Mouse (Mus musculus): ENCODE measurements at regions not wholly inside any gene's neighbourhood (a gene's known extent, or its start where the extent isn't known, plus 50 kb on each side); places are given as distances from the start of the nearest gene placed in this dataset.

GRCm38 (mm10) chr5:61943376-61943775 lies 134.8 kb downstream of the G6pd2 start:
- no peak for TF ChIP-seq CTCF (IDR thresholded peaks at IDR 0.05; ENCODE audit: low read depth)
- H3K9ac ChIP-seq (ENCODE audit: low read depth, low read length) = no peak overlapping the region
- ATAC-seq (replicated peaks; ENCODE audit: low FRiP score, low read depth) = no peak
- no peak overlapping the region for H3K27ac ChIP-seq
- no peak overlapping the region for H3K4me3 ChIP-seq (replicated peaks; ENCODE audit: low read depth, low read length)
- H3K9me3 ChIP-seq (replicated peaks; ENCODE audit: low read length) = no peaks in the 10 kb centered on the region
- 83% methylated on average over 1 of the region's 1 CpGs for WGBS
- no peaks in the 10 kb centered on the region for H3K4me1 ChIP-seq (replicated peaks; ENCODE audit: insufficient read depth, low read length)
- no peak for DNase-seq (ENCODE audit: low spot score)
- H3K36me3 ChIP-seq (ENCODE audit: insufficient read depth, low read length) = no peaks in the 10 kb centered on the region
- no peak overlapping the region for H3K4me2 ChIP-seq (ENCODE audit: low read length)
- no peaks in the 10 kb centered on the region for H3K27me3 ChIP-seq (ENCODE audit: insufficient read depth, low read length)

DNA sequence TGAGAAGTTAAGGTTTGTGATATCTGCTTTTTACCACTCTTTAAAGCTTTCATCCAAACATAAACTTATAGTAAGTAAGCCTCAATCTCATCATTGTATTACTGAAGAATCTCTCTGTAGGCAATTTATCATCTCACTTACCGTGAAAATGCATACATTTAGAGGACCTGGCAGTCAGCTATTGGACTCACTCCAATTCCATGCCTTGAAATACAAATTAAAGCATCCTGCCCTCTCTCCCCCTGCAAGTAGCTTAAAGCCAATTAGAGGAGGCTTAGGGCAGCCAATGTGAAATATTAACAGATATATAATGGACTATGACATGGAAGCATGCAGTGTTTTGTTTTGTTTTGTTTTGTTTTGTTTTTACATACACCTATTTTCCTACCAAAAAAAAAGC lies 176.6 kb downstream of the G6pd2 start:
- no peak for DNase-seq (ENCODE audit: low spot score)
- WGBS = 38% methylated on average over 1 of the region's 1 CpGs
- Histone ChIP-seq H3K9me3 (replicated peaks; ENCODE audit: low read length) (no peaks in the 10 kb centered on the region), H3K27me3 (ENCODE audit: insufficient read depth, low read length) (no peaks in the 10 kb centered on the region), H3K27ac (no peak overlapping the region), H3K4me3 (replicated peaks; ENCODE audit: low read depth, low read length) (no peak overlapping the region), H3K4me2 (ENCODE audit: low read length) (no peak overlapping the region), H3K9ac (ENCODE audit: low read depth, low read length) (no peak overlapping the region), H3K4me1 (replicated peaks; ENCODE audit: insufficient read depth, low read length) (no peaks in the 10 kb centered on the region), H3K36me3 (ENCODE audit: insufficient read depth, low read length) (no peaks in the 10 kb centered on the region)
- no peak for ATAC-seq (replicated peaks; ENCODE audit: low FRiP score, low read depth)
- no peak for TF ChIP-seq CTCF (IDR thresholded peaks at IDR 0.05; ENCODE audit: low read depth)

DNA sequence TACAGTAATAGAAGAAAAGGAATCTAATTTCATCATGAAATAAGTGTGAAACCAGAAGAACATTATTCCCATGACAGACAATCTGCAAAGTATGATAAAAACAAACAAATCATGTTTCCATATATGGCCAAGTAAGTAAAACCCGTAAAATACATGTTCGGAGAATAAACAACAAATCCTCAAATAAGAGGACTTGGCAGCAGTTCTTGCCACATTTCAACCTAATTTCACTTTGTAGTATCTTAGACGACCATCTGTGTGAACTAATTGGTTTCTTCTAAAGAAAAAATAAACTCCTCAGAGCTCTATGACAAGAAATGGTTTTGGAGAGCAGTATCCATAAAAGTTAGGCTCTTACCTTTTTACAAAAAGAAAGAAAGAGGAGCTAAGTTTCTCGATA lies 210.9 kb downstream of the G6pd2 start:
- no peak for ATAC-seq (replicated peaks; ENCODE audit: low FRiP score, low read depth)
- H3K4me1 ChIP-seq (replicated peaks; ENCODE audit: insufficient read depth, low read length) = no peaks in the 10 kb centered on the region
- no peaks in the 10 kb centered on the region for H3K27me3 ChIP-seq (ENCODE audit: insufficient read depth, low read length)
- H3K27ac ChIP-seq = no peak overlapping the region
- H3K9me3 ChIP-seq (replicated peaks; ENCODE audit: low read length) = no peaks in the 10 kb centered on the region
- H3K4me2 ChIP-seq (ENCODE audit: low read length) = no peak overlapping the region
- 53% methylated on average over 4 of the region's 4 CpGs for WGBS
- no peak overlapping the region for H3K4me3 ChIP-seq (replicated peaks; ENCODE audit: low read depth, low read length)
- TF ChIP-seq CTCF (IDR thresholded peaks at IDR 0.05; ENCODE audit: low read depth) = no peak
- no peak overlapping the region for H3K9ac ChIP-seq (ENCODE audit: low read depth, low read length)
- DNase-seq (ENCODE audit: low spot score) = peak; percentile 9
- H3K36me3 ChIP-seq (ENCODE audit: insufficient read depth, low read length) = no peaks in the 10 kb centered on the region

- peak; percentile 68 for DNase-seq (ENCODE audit: low spot score)
- TF ChIP-seq CTCF (IDR thresholded peaks at IDR 0.05; ENCODE audit: low read depth) = no peak
- H3K4me3 ChIP-seq (replicated peaks; ENCODE audit: low read depth, low read length) = no peak overlapping the region
- H3K9ac ChIP-seq (ENCODE audit: low read depth, low read length) = no peak overlapping the region
- H3K4me2 ChIP-seq (ENCODE audit: low read length) = no peak overlapping the region
- no peaks in the 10 kb centered on the region for H3K36me3 ChIP-seq (ENCODE audit: insufficient read depth, low read length)
- H3K4me1 ChIP-seq (replicated peaks; ENCODE audit: insufficient read depth, low read length) = no peaks in the 10 kb centered on the region
- H3K27me3 ChIP-seq (ENCODE audit: insufficient read depth, low read length) = no peaks in the 10 kb centered on the region
- no peaks in the 10 kb centered on the region for H3K9me3 ChIP-seq (replicated peaks; ENCODE audit: low read length)
- H3K27ac ChIP-seq = no peak overlapping the region
- no peak for ATAC-seq (replicated peaks; ENCODE audit: low FRiP score, low read depth)
Measured at GRCm38 (mm10) chr5:62020260-62020659, 211.6 kb downstream of the G6pd2 start.

DNA sequence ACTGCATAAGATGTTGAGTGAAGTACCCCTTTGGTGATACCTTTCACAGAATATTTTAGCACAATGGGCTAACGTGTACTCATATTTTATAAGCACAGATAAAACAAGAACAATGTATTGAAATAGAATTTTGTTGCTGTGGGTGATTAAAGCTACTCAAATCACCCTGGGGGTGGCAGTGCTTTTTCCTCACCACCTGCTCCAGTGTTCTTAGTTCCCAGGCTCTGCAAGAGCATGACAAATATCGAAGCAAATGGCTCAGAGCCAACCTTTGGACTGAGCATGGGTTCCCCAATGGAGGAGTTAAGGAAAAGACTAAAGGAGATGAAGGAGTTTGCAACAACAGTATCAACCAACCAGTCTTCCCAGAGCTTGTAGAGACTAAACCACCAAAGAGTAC lies 232.9 kb downstream of the G6pd2 start:
- Histone ChIP-seq H3K9me3 (replicated peaks; ENCODE audit: low read length) (no peaks in the 10 kb centered on the region), H3K4me2 (ENCODE audit: low read length) (no peak overlapping the region), H3K4me3 (replicated peaks; ENCODE audit: low read depth, low read length) (no peak overlapping the region), H3K27ac (no peak overlapping the region), H3K9ac (ENCODE audit: low read depth, low read length) (no peak overlapping the region), H3K36me3 (ENCODE audit: insufficient read depth, low read length) (no peaks in the 10 kb centered on the region), H3K27me3 (ENCODE audit: insufficient read depth, low read length) (no peaks in the 10 kb centered on the region), H3K4me1 (replicated peaks; ENCODE audit: insufficient read depth, low read length) (no peaks in the 10 kb centered on the region)
- TF ChIP-seq CTCF (IDR thresholded peaks at IDR 0.05; ENCODE audit: low read depth) = no peak
- ATAC-seq (replicated peaks; ENCODE audit: low FRiP score, low read depth) (no peak), DNase-seq (ENCODE audit: low spot score) (no peak)
- WGBS = 62% methylated on average over 2 of the region's 2 CpGs

- Histone ChIP-seq H3K9ac (ENCODE audit: low read depth, low read length) (no peak overlapping the region), H3K27ac (no peak overlapping the region), H3K27me3 (ENCODE audit: insufficient read depth, low read length) (no peaks in the 10 kb centered on the region), H3K4me1 (replicated peaks; ENCODE audit: insufficient read depth, low read length) (no peaks in the 10 kb centered on the region), H3K9me3 (replicated peaks; ENCODE audit: low read length) (no peaks in the 10 kb centered on the region), H3K4me3 (replicated peaks; ENCODE audit: low read depth, low read length) (no peak overlapping the region), H3K36me3 (ENCODE audit: insufficient read depth, low read length) (no peaks in the 10 kb centered on the region), H3K4me2 (ENCODE audit: low read length) (no peak overlapping the region)
- no peak for ATAC-seq (replicated peaks; ENCODE audit: low FRiP score, low read depth)
- no peak for DNase-seq (ENCODE audit: low spot score)
- no peak for TF ChIP-seq CTCF (IDR thresholded peaks at IDR 0.05; ENCODE audit: low read depth)
- 78% methylated on average over 2 of the region's 2 CpGs for WGBS
Measured at GRCm38 (mm10) chr5:62043678-62044077, 235.1 kb downstream of the G6pd2 start.

- ATAC-seq (replicated peaks; ENCODE audit: low FRiP score, low read depth) = no peak
- Histone ChIP-seq H3K4me2 (ENCODE audit: low read length) (no peak overlapping the region), H3K9me3 (replicated peaks; ENCODE audit: low read length) (no peaks in the 10 kb centered on the region)
Measured at GRCm38 (mm10) chr5:62078998-62079397, 270.4 kb downstream of the G6pd2 start.

More at GRCm38 (mm10) chr5:62078998-62079397, 270.4 kb downstream of the G6pd2 start:
- no peaks in the 10 kb centered on the region for H3K36me3 ChIP-seq (ENCODE audit: insufficient read depth, low read length)
- H3K9ac ChIP-seq (ENCODE audit: low read depth, low read length) = no peak overlapping the region
- H3K4me3 ChIP-seq (replicated peaks; ENCODE audit: low read depth, low read length) = no peak overlapping the region
- H3K27ac ChIP-seq = no peak overlapping the region
- H3K27me3 ChIP-seq (ENCODE audit: insufficient read depth, low read length) = no peaks in the 10 kb centered on the region
- H3K4me1 ChIP-seq (replicated peaks; ENCODE audit: insufficient read depth, low read length) = no peaks in the 10 kb centered on the region
- TF ChIP-seq CTCF (IDR thresholded peaks at IDR 0.05; ENCODE audit: low read depth) = no peak
- no peak for DNase-seq (ENCODE audit: low spot score)

All from kidney, postnatal 0 days (tissue).